Mouse (Mus musculus): ENCODE measurements around the gene D7Ertd443e. TPM values are rescaled to one million over a fixed set of nuclear protein-coding genes. Genes with fewer than 3 reads are reported as not detected.

The D7Ertd443e gene
- polyA plus RNA-seq, 1 experiment: not detected

DNA sequence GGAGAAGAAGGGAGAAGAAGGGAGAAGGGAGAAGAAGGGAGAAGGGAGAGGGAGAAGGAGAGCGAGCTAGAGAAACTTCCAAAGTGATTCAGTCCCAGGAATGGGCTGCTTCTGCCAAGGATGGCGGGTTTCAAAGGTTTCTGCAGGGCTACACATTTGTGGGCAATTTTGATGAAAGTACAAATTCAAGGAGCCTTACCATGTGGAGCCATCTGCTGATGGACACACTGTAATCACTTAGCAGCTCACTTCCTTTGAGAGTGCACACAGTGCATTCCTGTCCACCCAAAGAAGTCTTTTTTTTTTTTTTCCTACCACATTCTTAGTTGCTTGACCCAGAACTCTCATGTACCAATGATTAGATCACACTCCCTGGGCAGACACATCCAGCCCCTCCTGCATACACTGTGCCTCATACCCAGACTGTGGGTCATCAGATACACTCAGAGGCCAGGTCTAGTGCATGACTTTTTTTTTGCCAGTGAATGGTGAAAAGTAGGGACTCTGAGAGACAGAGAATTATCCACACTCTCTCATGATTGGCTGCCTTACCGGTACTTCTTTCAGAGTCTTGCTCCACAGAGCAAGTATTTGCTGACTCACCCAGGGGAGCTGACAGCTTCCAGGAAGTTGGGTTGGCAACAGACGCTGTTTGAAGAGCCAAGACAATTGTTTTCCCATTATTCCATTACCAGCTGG is 124.3 kb downstream of the D7Ertd443e start:
- no peaks in the 10 kb centered on the region for H3K36me3 ChIP-seq (ENCODE audit: control insufficient read depth)
- no peak overlapping the region for H3K4me3 ChIP-seq (replicated peaks)
- H3K27me3 ChIP-seq (ENCODE audit: control insufficient read depth): no peaks in the 10 kb centered on the region
- TF ChIP-seq GATA1 (IDR thresholded peaks at IDR 0.05; ENCODE audit: low read length) (no peak), TAL1 (IDR thresholded peaks at IDR 0.05; ENCODE audit: low read length) (no peak)
- no peaks in the 10 kb centered on the region for H3K9me3 ChIP-seq (ENCODE audit: control insufficient read depth, low read length)
- no peaks in the 10 kb centered on the region for H3K4me1 ChIP-seq (ENCODE audit: control insufficient read depth)

DNA sequence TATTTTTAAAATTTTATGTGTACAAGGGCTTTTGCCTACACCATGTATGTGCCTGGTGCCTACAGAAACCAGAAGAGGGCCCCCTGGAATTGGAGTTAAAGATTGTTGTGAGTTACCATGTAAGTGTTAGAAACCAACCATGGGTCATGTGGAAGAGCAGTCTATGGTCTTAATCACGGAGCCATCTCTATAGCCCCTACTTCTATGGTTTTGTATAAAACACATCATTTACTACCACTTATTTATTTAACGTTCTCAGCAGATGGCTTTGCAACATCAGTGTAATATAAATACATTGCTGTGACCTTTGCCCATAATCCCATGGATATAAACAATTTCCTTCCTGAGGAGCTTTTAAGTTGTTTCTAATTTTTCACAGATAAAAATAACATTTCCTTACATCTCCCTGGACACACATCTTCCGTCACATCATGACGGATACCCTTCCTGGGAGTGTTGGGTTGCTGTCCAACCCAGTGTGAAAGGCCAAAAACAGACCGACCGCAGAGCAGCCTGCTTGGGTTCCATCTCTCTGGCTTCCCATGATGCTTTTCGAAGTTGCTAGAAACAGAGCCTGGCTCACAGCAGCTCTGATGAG is 135.1 kb downstream of the D7Ertd443e start:
- Histone ChIP-seq H3K9me3 (ENCODE audit: control insufficient read depth, low read length) (no peaks in the 10 kb centered on the region), H3K27me3 (ENCODE audit: control insufficient read depth) (no peaks in the 10 kb centered on the region), H3K4me3 (replicated peaks) (no peak overlapping the region), H3K4me1 (ENCODE audit: control insufficient read depth) (no peaks in the 10 kb centered on the region), H3K36me3 (ENCODE audit: control insufficient read depth) (no peaks in the 10 kb centered on the region)
- TF ChIP-seq TAL1 (IDR thresholded peaks at IDR 0.05; ENCODE audit: low read length) (no peak), GATA1 (IDR thresholded peaks at IDR 0.05; ENCODE audit: low read length) (no peak)

DNA sequence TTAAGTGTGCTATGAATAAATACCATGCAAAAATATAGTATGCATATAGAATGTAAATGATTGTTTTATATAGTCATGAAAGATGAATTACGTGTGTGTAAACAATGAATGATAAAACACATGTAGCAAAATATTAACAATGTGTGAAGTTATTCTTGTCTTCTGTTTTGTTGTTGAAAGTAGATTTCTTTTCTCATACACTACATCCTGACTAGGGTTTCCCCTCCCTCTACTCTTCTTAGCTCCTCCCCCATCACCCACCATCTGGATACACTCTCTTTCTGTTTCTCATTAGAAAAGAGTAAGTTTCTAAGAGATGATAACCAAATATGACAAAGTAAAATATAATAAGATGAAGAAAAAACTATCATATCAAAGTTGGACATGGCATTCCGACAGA is 137.4 kb downstream of the D7Ertd443e start:
- Histone ChIP-seq H3K4me1 (ENCODE audit: control insufficient read depth) (no peaks in the 10 kb centered on the region), H3K4me3 (replicated peaks) (no peak overlapping the region), H3K9me3 (ENCODE audit: control insufficient read depth, low read length) (no peaks in the 10 kb centered on the region), H3K36me3 (ENCODE audit: control insufficient read depth) (no peaks in the 10 kb centered on the region), H3K27me3 (ENCODE audit: control insufficient read depth) (no peaks in the 10 kb centered on the region)
- TF ChIP-seq TAL1 (IDR thresholded peaks at IDR 0.05; ENCODE audit: low read length): no peak
- TF ChIP-seq GATA1 (IDR thresholded peaks at IDR 0.05; ENCODE audit: low read length): no peak

DNA sequence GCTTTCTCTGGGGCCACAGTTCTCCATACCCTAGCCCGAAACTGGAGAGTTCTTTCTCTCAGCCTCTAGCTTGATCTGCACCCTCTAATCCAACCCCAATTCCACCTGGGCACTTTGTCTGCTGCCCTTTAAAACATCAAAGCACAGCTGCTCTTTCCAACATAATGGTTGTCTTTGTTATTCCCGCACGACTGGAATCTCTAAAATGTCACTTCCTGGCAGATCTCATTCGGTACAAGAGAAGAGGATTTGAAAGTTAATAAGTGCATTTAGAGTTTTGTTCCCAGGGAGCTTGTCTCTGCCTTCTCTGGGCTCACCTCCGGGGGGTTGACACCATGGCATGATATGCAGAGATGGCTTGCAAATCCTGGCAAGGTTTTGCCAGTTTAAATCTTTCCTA is 138.8 kb downstream of the D7Ertd443e start:
- Histone ChIP-seq H3K27me3 (ENCODE audit: control insufficient read depth) (no peaks in the 10 kb centered on the region), H3K36me3 (ENCODE audit: control insufficient read depth) (no peaks in the 10 kb centered on the region), H3K9me3 (ENCODE audit: control insufficient read depth, low read length) (0 out of 2 replicates have a peak, but pooled peaks cover 2% of the 10 kb centered on the region), H3K4me1 (ENCODE audit: control insufficient read depth) (no peaks in the 10 kb centered on the region), H3K4me3 (replicated peaks) (no peak overlapping the region)
- no peak for TF ChIP-seq TAL1 (IDR thresholded peaks at IDR 0.05; ENCODE audit: low read length)
- TF ChIP-seq GATA1 (IDR thresholded peaks at IDR 0.05; ENCODE audit: low read length): no peak

DNA sequence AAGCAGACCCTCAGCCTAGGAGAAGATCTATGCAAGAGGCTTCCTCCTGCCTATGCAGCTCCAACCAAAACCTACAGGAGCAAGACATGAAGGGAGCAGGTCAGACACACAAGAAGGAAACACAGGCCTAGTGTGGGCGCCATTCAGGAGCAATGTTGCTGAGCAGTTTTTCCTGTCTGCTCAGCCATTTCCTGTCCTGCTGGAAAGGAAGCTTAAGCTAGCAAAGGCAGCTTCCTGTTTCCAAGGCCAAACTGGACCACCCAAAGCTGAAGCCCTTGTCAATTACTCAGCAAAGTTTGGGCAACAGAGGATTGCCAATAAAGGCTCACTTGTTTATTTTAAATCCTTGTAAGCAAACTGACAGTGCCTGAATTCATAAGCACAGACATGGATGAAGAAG is 142.7 kb downstream of the D7Ertd443e start:
- no peak overlapping the region for H3K4me3 ChIP-seq (replicated peaks)
- H3K4me1 ChIP-seq (ENCODE audit: control insufficient read depth): no peaks in the 10 kb centered on the region
- TF ChIP-seq TAL1 (IDR thresholded peaks at IDR 0.05; ENCODE audit: low read length) (no peak), GATA1 (IDR thresholded peaks at IDR 0.05; ENCODE audit: low read length) (no peak)
- H3K36me3 ChIP-seq (ENCODE audit: control insufficient read depth): no peaks in the 10 kb centered on the region
- H3K9me3 ChIP-seq (ENCODE audit: control insufficient read depth, low read length): 0 out of 2 replicates have a peak, but pooled peaks cover 2% of the 10 kb centered on the region
- no peaks in the 10 kb centered on the region for H3K27me3 ChIP-seq (ENCODE audit: control insufficient read depth)

DNA sequence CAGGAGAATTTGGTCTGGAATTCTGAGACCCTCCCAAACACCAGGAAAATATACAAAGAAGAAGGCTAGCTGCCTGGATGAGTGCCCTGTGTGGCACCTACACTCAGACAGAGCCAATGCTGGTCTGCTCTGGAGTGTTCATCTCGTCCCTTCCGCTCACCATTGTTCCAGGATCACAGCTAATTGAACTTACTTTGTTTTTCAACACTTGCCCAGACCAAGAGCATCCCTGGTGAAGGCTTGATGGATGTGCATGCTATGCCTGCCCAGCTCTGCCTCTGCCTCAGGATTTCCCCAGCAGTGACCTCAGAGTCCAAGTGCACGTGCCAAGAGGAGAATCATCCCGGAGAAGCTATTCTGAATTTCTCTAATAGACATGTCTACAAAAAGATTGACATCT is 144.2 kb downstream of the D7Ertd443e start:
- no peaks in the 10 kb centered on the region for H3K4me1 ChIP-seq (ENCODE audit: control insufficient read depth)
- H3K27me3 ChIP-seq (ENCODE audit: control insufficient read depth): no peaks in the 10 kb centered on the region
- no peak overlapping the region for H3K4me3 ChIP-seq (replicated peaks)
- H3K36me3 ChIP-seq (ENCODE audit: control insufficient read depth): no peaks in the 10 kb centered on the region
- 0 out of 2 replicates have a peak, but pooled peaks cover 2% of the 10 kb centered on the region for H3K9me3 ChIP-seq (ENCODE audit: control insufficient read depth, low read length)
- no peak for TF ChIP-seq TAL1 (IDR thresholded peaks at IDR 0.05; ENCODE audit: low read length)
- TF ChIP-seq GATA1 (IDR thresholded peaks at IDR 0.05; ENCODE audit: low read length): no peak

DNA sequence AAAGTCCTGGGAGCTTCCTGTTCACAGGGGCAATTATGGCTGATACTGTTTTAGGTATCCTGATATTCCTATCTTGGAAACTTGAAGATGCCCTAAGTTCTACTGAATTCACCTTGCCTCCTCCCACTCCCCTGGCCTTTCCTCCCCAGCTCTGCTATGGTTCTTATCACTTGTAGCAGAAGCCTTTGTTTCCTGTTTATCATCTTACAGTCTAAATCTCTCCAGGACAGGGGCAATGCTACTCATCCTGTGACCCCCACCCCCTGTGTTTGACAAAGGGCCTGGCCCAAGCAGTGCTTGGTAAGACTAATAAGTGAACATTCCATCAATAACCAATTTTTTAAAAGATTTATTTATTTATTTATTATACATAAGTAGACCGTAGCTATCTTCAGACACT is 144.9 kb downstream of the D7Ertd443e start:
- TF ChIP-seq GATA1 (IDR thresholded peaks at IDR 0.05; ENCODE audit: low read length) (no peak), TAL1 (IDR thresholded peaks at IDR 0.05; ENCODE audit: low read length) (no peak)

DNA sequence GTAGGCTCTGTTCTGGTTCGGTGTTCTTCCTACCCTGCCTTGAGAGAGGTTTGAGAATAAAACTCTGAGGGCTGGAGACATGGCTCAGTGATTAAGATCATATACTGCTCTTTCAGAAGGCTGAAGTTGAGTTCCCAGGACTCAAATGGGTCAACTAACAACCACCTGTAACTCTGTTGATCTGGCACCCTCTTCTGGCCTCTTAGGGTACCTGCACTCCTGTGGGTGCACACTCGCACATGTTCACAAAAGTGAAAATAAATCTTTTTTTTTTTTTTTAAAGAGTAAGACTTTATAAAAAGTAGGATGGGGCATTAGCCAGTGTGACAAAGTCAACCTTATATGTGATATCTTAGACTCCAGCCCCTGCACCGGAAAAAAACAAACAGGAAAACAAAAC is 146.6 kb downstream of the D7Ertd443e start:
- Histone ChIP-seq H3K4me1 (ENCODE audit: control insufficient read depth) (no peaks in the 10 kb centered on the region), H3K9me3 (ENCODE audit: control insufficient read depth, low read length) (0 out of 2 replicates have a peak, but pooled peaks cover 2% of the 10 kb centered on the region), H3K27me3 (ENCODE audit: control insufficient read depth) (no peaks in the 10 kb centered on the region), H3K4me3 (replicated peaks) (no peak overlapping the region), H3K36me3 (ENCODE audit: control insufficient read depth) (no peaks in the 10 kb centered on the region)
- TF ChIP-seq GATA1 (IDR thresholded peaks at IDR 0.05; ENCODE audit: low read length) (no peak), TAL1 (IDR thresholded peaks at IDR 0.05; ENCODE audit: low read length) (no peak)

More for the DNA sequence above, 144.9 kb downstream of the D7Ertd443e start:
- Histone ChIP-seq H3K36me3 (ENCODE audit: control insufficient read depth) (no peaks in the 10 kb centered on the region), H3K4me3 (replicated peaks) (no peak overlapping the region), H3K9me3 (ENCODE audit: control insufficient read depth, low read length) (0 out of 2 replicates have a peak, but pooled peaks cover 2% of the 10 kb centered on the region), H3K4me1 (ENCODE audit: control insufficient read depth) (no peaks in the 10 kb centered on the region), H3K27me3 (ENCODE audit: control insufficient read depth) (no peaks in the 10 kb centered on the region)

DNA sequence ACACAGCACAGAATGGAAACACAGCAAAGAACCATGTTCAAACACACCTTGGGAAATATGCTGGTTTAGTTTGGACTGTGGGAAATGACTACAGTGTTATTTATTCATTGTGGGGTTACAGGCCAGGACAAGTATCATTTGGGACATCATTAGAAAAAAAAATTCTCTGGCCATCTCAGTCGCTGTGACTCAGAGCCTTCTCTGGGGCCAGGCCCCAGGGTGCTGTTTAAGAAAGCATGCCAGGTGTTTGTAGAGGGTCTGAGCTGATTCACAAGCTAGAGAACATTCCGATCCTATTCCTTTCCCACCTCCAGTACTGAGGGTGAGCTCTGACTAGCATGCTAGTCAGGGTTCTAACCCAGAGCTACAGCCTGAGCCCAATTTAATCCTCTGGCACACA is 148.1 kb downstream of the D7Ertd443e start:
- H3K27me3 ChIP-seq (ENCODE audit: control insufficient read depth): no peaks in the 10 kb centered on the region
- TF ChIP-seq GATA1 (IDR thresholded peaks at IDR 0.05; ENCODE audit: low read length) (no peak), TAL1 (IDR thresholded peaks at IDR 0.05; ENCODE audit: low read length) (no peak)
- no peaks in the 10 kb centered on the region for H3K4me1 ChIP-seq (ENCODE audit: control insufficient read depth)
- no peak overlapping the region for H3K4me3 ChIP-seq (replicated peaks)
- H3K9me3 ChIP-seq (ENCODE audit: control insufficient read depth, low read length): 0 out of 2 replicates have a peak, but pooled peaks cover 2% of the 10 kb centered on the region
- H3K36me3 ChIP-seq (ENCODE audit: control insufficient read depth): no peaks in the 10 kb centered on the region

Data from erythroblast, embryonic 14.5 days (primary cell).